Mouse (Mus musculus): ENCODE measurements around the gene Nlgn1. TPM values are rescaled to one million over a fixed set of nuclear protein-coding genes. Genes with fewer than 3 reads are reported as not detected.

Nlgn1 gene
- polyA plus RNA-seq (2016; fragmentation: Nextera tagmentation; extraction: Ambion mirVana), result 9.3 and 10.1 TPM in 2 replicates

DNA sequence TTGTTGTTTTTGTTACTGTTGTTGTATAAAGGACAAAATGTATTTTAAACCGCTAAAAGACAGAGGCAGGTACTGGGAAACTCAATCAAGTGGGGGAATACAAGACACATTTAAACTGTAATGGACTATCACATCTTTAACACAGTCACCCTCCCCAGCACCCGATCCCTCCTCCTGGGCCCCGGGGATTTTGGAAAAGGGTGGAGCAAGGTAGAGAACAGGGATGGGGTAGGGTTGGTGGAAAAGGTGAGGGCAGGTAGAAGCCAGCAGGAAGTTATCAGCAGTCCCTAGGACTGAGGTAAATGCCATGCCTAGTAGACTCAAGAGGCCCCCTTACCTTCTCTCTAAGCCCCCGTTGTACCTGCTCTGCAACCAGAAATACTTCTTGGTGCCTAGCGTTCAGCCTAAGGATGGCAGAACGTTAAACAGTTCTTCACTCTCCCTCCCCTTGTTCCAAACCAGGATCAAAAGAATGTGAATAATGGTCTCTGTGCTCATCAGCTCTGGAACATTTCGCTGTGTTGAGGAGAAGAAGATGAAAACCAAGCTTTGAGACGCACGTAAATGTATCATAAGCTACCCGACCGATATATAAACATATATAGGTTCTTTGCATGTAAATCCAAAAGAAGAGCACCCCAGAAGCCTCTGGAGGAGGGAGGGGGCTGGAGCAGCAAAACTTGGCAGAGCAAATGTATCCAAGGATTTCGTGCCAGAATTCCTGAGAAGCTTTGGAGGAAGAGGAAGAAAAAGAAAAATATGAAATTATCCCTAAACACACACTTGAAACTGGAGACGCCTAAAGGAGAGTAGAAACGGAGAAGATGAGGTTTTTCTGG lies at the start of gene Nlgn1:
Gene Nlgn1 (minus strand): TSS at position 61 of the 839 bp plus-strand sequence.
- Histone ChIP-seq H3K4me1 (peaks cover 12% of the 10 kb centered on the region), H3K9me3 (replicated peaks) (no peaks in the 10 kb centered on the region), H3K9ac (peak within 1 kb of the TSS; percentile 79), H3K36me3 (no peaks in the 10 kb centered on the region), H3K27me3 (peaks cover 21% of the 10 kb centered on the region), H3K4me2 (replicated peaks) (peak within 1 kb of the TSS; percentile 87), H3K4me3 (peak within 1 kb of the TSS; percentile 70), H3K27ac (peak within 1 kb of the TSS; percentile 80)
- no peak for ATAC-seq (ENCODE audit: low FRiP score)
- WGBS, result 4% methylated on average over 14 of the region's 14 CpGs

DNA sequence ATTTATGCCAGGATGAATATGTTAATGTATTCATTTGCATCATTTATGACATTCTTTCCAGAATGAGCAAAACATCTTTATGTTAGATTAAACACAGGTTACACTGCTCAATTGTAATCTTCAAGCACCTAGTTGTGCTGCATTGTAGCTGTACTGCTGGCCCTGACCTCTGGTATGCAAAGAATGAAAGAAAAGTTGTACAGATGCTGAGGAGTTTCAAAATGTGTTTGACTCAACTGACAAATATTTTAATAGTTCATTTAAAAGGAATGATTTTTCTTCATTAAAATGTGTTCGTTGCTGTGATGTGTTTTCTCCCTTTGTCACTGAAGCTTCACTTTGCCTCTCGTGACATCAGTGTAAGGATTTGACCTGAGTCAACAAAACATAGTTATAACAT lies 46.0 kb upstream of the Nlgn1 start:
- Histone ChIP-seq H3K36me3 (no peaks in the 10 kb centered on the region), H3K27me3 (no peaks in the 10 kb centered on the region), H3K27ac (no peak overlapping the region), H3K9me3 (replicated peaks) (no peaks in the 10 kb centered on the region), H3K9ac (no peak overlapping the region), H3K4me3 (no peak overlapping the region), H3K4me1 (no peaks in the 10 kb centered on the region), H3K4me2 (replicated peaks) (no peak overlapping the region)
- WGBS, result 81% methylated on average over 2 of the region's 2 CpGs
- no peak for ATAC-seq (ENCODE audit: low FRiP score)

DNA sequence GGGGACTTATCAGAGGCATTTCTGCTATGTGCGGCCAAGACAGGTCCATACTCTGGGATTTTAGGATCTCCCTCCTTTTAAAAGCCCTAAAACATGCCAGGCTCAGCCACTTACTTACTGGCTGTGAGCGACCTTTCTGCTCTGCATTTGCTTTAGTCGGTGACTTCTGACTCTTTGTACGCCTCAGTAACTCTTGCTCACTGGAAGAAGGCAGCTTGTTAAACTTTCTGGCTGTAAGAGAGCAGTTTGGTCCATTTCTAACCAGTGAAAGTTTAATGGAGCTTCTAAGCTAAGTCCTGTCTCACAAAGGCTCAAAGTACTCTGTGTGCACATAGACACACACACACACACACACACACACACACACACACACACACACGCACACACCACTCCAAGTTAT lies 22.8 kb upstream of the Nlgn1 start:
- H3K27me3 ChIP-seq, result no peaks in the 10 kb centered on the region
- H3K4me3 ChIP-seq, result no peak overlapping the region
- no peaks in the 10 kb centered on the region for H3K9me3 ChIP-seq (replicated peaks)
- no peak for ATAC-seq (ENCODE audit: low FRiP score)
- WGBS, result 77% methylated on average over 5 of the region's 5 CpGs
- no peaks in the 10 kb centered on the region for H3K4me1 ChIP-seq
- H3K4me2 ChIP-seq (replicated peaks), result no peak overlapping the region
- no peak overlapping the region for H3K9ac ChIP-seq
- H3K27ac ChIP-seq, result no peak overlapping the region
- H3K36me3 ChIP-seq, result no peaks in the 10 kb centered on the region

DNA sequence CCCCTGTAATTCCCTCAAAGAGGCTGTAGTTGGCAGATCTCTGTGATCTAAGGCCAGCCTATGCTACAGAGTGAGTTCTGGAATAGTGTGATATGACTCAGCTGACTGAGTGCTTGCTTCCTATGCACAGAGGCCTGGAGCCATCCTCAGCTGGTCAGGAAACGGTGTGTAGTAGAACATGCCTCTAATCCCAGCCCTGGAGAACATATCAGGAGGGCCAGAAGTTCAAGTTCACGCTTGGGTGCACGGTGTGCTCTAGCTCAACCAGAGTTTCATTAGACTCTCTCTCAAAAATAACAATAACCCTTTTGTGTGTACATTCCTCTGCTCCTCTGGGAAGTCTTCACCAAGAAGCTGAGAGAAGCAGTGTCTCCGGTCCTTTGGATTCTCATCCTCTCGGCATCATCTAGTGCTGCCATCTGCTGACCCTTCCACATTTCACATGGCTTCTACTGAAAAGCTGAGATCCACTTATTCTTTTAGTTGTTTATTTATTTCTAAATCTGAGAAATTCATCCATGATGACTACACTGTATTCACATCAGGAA lies 22.3 kb upstream of the Nlgn1 start:
- H3K9me3 ChIP-seq (replicated peaks), result no peaks in the 10 kb centered on the region

DNA sequence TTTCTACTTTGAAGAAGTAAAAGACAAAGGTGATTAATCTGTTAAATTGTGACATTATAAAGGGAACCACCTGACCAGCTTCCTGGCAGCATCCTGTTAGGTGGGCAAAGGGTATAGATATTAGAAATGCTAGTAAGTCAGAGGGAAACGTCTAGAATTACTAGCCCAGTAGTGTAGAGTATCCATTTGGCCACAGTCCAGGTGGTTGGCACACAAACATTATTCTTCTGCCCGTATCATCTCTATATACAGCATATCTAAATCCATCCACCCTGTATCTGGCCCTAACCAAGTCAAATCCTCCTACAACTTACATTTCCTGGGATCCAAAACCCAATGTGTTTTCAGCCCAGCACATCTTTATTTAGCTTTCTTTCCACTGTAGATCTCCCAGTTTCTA lies 5.2 kb upstream of the Nlgn1 start:
- Histone ChIP-seq H3K9ac (no peak overlapping the region), H3K4me3 (no peak overlapping the region), H3K27me3 (peaks cover 18% of the 10 kb centered on the region), H3K4me1 (peaks cover 7% of the 10 kb centered on the region), H3K27ac (no peak overlapping the region), H3K36me3 (no peaks in the 10 kb centered on the region), H3K9me3 (replicated peaks) (no peaks in the 10 kb centered on the region), H3K4me2 (replicated peaks) (no peak overlapping the region)
- 75% methylated on average over 2 of the region's 2 CpGs for WGBS
- no peak for ATAC-seq (ENCODE audit: low FRiP score)

More for the DNA sequence above, 22.3 kb upstream of the Nlgn1 start:
- no peak for ATAC-seq (ENCODE audit: low FRiP score)
- H3K4me2 ChIP-seq (replicated peaks), result no peak overlapping the region
- no peak overlapping the region for H3K4me3 ChIP-seq
- no peaks in the 10 kb centered on the region for H3K4me1 ChIP-seq
- no peaks in the 10 kb centered on the region for H3K36me3 ChIP-seq
- no peaks in the 10 kb centered on the region for H3K27me3 ChIP-seq
- H3K9ac ChIP-seq, result no peak overlapping the region
- WGBS, result 76% methylated on average over 5 of the region's 5 CpGs
- H3K27ac ChIP-seq, result no peak overlapping the region

DNA sequence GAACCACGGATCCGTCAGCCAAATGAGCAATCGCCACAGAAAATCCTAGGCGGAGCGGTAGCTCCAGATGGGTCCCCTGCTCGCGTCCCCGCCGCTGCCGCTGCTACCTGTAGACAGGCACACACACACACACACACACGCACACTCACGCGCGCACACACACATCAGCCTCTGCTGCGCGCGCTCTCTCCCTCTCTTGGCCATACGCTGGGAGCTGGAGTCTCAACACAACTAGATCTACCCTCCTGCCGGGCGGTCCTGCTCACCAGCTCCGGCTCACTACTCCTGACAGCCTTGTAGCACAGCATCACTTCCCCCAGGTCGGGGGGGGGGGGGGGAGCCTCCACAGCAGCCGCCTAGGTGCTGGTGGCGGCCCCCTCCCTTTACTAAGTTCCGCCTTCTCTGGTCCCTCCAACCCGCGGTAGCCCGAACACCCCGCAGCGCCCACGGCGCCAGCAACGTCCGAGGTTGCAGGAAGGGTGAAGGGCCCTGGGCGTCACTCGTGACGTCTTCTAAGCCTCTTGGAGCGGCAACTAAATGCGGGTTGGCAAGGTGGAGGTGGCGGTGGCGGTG lies 1.1 kb upstream of the Nlgn1 start:
- no peaks in the 10 kb centered on the region for H3K9me3 ChIP-seq (replicated peaks)
- H3K4me1 ChIP-seq, result peaks cover 12% of the 10 kb centered on the region
- H3K27me3 ChIP-seq, result peaks cover 21% of the 10 kb centered on the region
- no peak overlapping the region for H3K27ac ChIP-seq
- H3K4me2 ChIP-seq (replicated peaks), result peak overlapping the region; percentile 87
- peak overlapping the region; percentile 70 for H3K4me3 ChIP-seq
- no peaks in the 10 kb centered on the region for H3K36me3 ChIP-seq
- peak; percentile 59 for ATAC-seq (ENCODE audit: low FRiP score)
- H3K9ac ChIP-seq, result peak overlapping the region; percentile 58
- under 1% methylated on average over 39 of the region's 41 CpGs for WGBS

DNA sequence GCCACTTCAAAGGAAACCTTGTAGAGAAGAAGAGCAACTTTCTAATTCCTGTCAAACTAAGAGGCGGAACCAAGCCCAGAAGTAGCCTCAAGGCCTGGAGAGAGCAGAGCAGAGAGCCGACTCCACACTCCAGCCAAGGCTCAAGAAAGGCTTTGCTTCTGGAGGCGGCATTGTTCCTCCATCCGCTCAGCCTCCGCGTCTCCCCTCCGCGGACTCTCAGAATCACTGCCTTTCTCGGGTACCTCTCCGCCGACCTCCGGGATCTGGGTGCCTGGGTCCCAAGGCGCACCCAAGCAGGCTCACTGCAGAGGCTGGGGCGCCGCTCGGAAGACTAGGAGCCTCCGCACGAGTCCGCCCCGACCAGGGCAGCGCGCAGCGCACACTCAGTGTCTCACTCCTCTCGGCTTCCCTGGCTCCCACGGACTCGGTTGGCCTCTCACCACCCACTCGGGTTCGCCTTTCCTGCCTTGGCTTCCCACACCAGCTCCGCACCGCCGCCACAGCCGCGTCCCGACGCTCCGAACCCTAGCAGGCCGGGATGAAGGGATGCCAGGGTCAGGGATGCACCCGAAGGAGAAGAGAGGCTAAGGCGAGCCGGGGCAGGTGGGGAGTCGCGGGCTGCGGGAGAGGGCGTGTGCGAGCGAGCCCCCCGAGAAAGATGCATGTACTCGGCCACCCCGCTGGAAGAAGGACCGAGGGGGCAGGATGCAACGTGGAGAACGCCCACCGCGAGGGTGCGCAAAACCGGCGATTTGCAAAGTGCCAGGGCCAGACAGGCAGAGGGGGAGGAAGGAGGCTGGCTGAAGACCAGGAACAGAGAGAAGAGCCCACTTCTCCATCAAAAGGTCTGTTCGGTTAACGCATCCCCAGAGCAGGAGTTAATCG lies 841 bp downstream of the Nlgn1 start:
- Histone ChIP-seq H3K4me3 (peak overlapping the region; percentile 70), H3K9me3 (replicated peaks) (no peaks in the 10 kb centered on the region), H3K4me1 (peaks cover 12% of the 10 kb centered on the region), H3K27ac (peak overlapping the region; percentile 80), H3K9ac (peak overlapping the region; percentile 79), H3K36me3 (no peaks in the 10 kb centered on the region), H3K4me2 (replicated peaks) (peak overlapping the region; percentile 87), H3K27me3 (peaks cover 21% of the 10 kb centered on the region)
- ATAC-seq (ENCODE audit: low FRiP score), result peak; percentile 86
- WGBS, result under 1% methylated on average over 59 of the region's 60 CpGs

DNA sequence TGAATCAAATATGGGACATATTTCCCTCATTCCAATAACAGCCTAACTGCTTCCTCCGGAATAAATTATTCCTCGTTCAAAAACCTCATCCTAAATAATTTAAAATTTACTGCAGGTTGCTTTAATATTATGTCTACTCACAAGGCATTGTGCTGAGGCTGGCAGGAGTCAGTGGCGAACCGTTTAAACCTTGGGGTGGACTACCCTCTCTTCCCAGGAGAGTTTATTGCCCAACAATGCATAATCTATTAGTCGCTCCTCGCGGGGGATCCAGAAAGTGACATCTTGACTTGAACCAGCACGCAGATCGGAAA lies 1.4 kb downstream of the Nlgn1 start:
- Histone ChIP-seq H3K4me2 (replicated peaks) (peak overlapping the region; percentile 87), H3K27me3 (peaks cover 21% of the 10 kb centered on the region), H3K27ac (peak overlapping the region; percentile 80; the same call in 1 of the 2 replicates), H3K9me3 (replicated peaks) (no peaks in the 10 kb centered on the region), H3K36me3 (no peaks in the 10 kb centered on the region), H3K9ac (peak overlapping the region; percentile 79; the same call in 1 of the 2 replicates), H3K4me1 (peaks cover 12% of the 10 kb centered on the region), H3K4me3 (peak overlapping the region; percentile 70)
- WGBS, result 5% methylated on average over 9 of the region's 9 CpGs
- ATAC-seq (ENCODE audit: low FRiP score), result peak; percentile 57; the same call in 1 of the 2 replicates

DNA sequence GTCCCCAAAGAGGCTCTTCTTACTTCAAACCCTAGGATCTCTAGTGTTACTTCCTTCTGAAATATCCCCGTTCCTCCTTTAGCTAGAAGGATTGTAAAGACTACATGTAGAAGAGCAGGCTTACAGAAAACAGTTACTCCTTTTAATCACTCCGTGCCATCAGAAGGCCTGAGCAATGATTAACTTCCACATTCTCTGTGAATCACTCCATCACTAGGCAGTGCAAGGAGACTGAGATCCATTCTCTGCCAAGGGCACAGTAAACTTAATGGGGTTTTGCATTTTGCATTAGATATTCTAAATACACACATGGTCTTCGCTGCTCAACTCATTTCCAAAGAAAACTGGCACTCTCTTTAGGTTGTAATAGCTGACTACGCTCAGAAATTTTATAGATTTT lies 2.2 kb downstream of the Nlgn1 start:
- Histone ChIP-seq H3K27me3 (peaks cover 17% of the 10 kb centered on the region), H3K4me3 (no peak overlapping the region), H3K9me3 (replicated peaks) (no peaks in the 10 kb centered on the region), H3K27ac (no peak overlapping the region), H3K4me2 (replicated peaks) (peak overlapping the region; percentile 25), H3K36me3 (no peaks in the 10 kb centered on the region), H3K9ac (no peak overlapping the region), H3K4me1 (peaks cover 12% of the 10 kb centered on the region)
- ATAC-seq (ENCODE audit: low FRiP score), result no peak
- WGBS, result 64% methylated on average over 4 of the region's 4 CpGs

DNA sequence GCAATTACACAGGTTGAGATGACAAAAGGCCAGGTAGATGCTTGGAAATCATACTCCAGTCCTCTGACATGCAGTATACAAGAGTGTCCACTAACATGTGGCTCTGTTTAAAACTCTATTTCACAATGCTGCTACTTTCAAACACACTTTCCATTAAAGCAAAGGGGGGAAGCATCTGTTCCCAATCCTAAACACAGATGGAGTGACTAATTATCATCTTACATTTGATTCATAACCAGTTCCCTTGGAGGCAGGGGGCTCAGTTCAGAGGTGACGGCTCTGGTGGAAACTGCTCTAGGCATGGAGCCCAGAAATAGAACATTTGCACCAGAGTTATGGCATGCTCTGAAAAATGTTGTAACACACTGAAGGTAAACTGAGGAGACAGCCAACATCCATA lies 7.8 kb downstream of the Nlgn1 start:
- ATAC-seq (ENCODE audit: low FRiP score), result peak; percentile 48; the same call in 1 of the 2 replicates
- 56% methylated on average over 1 of the region's 1 CpGs for WGBS
- no peaks in the 10 kb centered on the region for H3K36me3 ChIP-seq
- H3K4me3 ChIP-seq, result no peak overlapping the region
- no peaks in the 10 kb centered on the region for H3K4me1 ChIP-seq
- H3K9ac ChIP-seq, result no peak overlapping the region
- H3K4me2 ChIP-seq (replicated peaks), result no peak overlapping the region
- no peak overlapping the region for H3K27ac ChIP-seq
- H3K9me3 ChIP-seq (replicated peaks), result no peaks in the 10 kb centered on the region
- no peaks in the 10 kb centered on the region for H3K27me3 ChIP-seq

DNA sequence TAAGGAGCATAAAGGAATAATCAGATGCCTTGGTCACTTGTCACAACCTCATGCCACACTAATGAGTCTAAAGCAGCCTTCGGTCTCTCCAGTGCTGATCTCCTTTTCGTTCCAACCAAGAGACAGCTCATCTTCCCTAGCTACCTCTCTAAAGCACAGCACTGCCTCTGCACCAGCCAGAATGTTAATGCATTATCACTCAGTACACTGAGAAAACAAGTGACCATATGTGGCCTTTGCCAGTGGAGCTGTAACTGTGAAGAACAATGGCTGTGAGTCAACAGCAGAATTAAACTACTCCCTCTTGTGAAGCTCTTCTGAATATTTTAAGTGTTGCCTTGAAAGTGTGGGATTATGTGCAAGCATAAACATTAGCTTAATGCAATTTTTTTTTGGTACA lies 14.9 kb downstream of the Nlgn1 start:
- Histone ChIP-seq H3K9me3 (replicated peaks) (no peaks in the 10 kb centered on the region), H3K9ac (no peak overlapping the region), H3K27ac (no peak overlapping the region), H3K4me1 (no peaks in the 10 kb centered on the region), H3K4me2 (replicated peaks) (no peak overlapping the region), H3K27me3 (no peaks in the 10 kb centered on the region), H3K4me3 (no peak overlapping the region), H3K36me3 (no peaks in the 10 kb centered on the region)
- 76% methylated on average over 2 of the region's 2 CpGs for WGBS
- ATAC-seq (ENCODE audit: low FRiP score), result peak; percentile 11; the same call in 1 of the 2 replicates

DNA sequence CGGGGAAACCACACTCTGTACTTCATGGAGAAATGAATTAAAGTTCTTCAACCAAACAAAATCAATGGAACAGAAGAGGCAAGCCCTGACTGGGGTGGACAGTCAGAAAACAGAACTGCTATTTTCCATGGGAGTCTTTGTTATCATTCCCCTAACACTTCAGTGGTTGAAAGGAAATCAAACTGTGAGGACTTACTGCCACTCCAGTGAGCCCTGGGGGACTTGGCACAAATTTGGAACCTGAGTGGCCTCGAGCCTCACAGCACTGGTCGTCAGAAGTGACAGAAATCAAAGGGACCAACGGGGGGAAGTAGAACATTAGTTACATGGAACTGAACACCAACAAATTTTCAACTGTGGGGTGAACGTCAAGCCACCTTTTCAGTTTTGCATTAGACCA lies 34.4 kb downstream of the Nlgn1 start:
- Histone ChIP-seq H3K4me2 (replicated peaks) (no peak overlapping the region), H3K4me1 (no peaks in the 10 kb centered on the region), H3K36me3 (no peaks in the 10 kb centered on the region), H3K27me3 (no peaks in the 10 kb centered on the region), H3K9me3 (replicated peaks) (no peaks in the 10 kb centered on the region), H3K27ac (no peak overlapping the region), H3K9ac (no peak overlapping the region), H3K4me3 (no peak overlapping the region)
- WGBS, result 55% methylated on average over 5 of the region's 5 CpGs
- no peak for ATAC-seq (ENCODE audit: low FRiP score)
